Mouse (Mus musculus) embryonic fibroblast, embryonic 13.5 days (primary cell): ENCODE measurements around the gene Mettl16. TPM values are rescaled to one million over a fixed set of nuclear protein-coding genes. Genes with fewer than 3 reads are reported as not detected.
A peak's percentile ranks its signal among the peaks of the same experiment; 100 is the strongest.

Experiments
- H3K27ac ChIP-seq: 2 replicates; pipeline ENCODE4 v1.5.1; 2012; ENCODE audit warnings: low read length, control low read depth, inconsistent platforms; ENCODE audit not compliant: insufficient read depth
- H3K4me1 ChIP-seq: 2 replicates; pipeline ENCODE4 v1.6.1; 2011; ENCODE audit warnings: low read length; ENCODE audit not compliant: control insufficient read depth, insufficient read depth
- H3K4me3 ChIP-seq: 2 replicates; pipeline ENCODE4 v1.5.1; 2011; ENCODE audit warnings: mild to moderate bottlenecking, control low read depth, low read length; ENCODE audit not compliant: insufficient read depth
- CTCF ChIP-seq: IDR thresholded peaks from 2 replicates; pipeline ENCODE4 v1.5.1; 2011; ENCODE audit warnings: mild to moderate bottlenecking, control low read depth, low read length, moderate library complexity, borderline replicate concordance; ENCODE audit not compliant: insufficient read depth
- POLR2A ChIP-seq: IDR thresholded peaks from 2 replicates; pipeline ENCODE4 v1.6.1; 2011; ENCODE audit warnings: low read depth, mild to moderate bottlenecking, control low read depth, low read length, moderate library complexity
- polyA plus RNA-seq: library from polyadenylated mRNA; stranded (reverse); fragments of >200 nt; gene quantifications from 2 replicates; pipeline ENCODE4 v1.2.4, GENCODE M21; 2011; ENCODE audit warnings: low read depth; ENCODE audit not compliant: missing spikeins, insufficient read length

Mettl16 gene
- polyA plus RNA-seq: 25.6 and 29.1 TPM in 2 replicates

DNA sequence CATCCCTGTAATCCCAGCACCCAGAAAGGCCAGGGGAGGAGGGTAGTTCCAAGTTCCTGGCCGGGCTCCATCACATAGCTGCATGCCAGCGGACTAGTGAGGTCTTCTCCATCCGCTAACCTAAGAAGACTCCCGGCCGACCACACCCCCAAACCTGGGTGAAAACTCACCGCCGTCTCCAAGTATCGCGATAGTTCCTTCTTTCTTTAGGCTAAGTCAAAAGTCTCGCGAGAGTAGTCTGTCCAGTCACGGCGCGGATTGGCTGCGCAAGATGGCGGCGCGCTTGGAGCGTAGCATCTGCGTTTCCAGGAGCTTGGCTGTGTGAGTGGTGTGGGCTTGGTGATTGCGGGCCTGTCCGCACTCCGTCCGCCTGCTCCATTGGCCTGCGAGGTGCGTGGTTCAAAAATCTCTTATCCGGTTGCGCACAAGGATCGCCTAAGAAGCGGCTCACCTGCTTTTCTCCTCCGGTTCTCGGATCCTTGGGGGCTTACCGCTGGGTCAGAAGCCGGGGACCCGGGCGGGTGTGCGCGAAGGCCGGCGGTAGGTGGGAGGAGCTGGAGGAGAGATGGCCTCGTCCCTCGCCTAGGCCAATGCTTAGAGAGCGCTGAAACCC is at the start of gene Mettl16:
Gene Mettl16 (plus strand): TSS at position 236 of the 613 bp plus-strand sequence.
- Histone ChIP-seq H3K4me1 (no peaks in the 10 kb centered on the region; the same call in 1 of the 2 replicates), H3K4me3 (peak within 1 kb of the TSS; percentile 66), H3K27ac (peak within 1 kb of the TSS; percentile 56; the same call in 1 of the 2 replicates)
- TF ChIP-seq POLR2A (peak; percentile 86), CTCF (no peak)

DNA sequence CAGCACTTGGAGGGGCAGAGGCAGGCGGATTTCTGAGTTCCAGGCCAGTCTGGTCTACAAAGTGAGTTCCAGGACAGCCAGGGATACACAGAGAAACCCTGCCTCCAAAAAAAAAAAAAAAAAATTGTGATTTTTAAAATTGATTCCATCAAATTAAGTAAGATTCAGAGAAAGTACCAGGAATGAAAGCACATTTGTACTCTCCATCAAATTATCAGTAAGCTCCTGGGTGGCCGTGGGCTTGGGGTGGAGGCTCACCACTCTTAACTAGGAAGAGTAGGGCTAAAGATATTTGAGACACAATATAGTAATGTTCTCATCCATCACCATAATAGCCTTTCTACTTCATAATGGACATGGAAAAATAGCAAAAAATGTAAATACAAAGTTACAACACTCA is 49.5 kb upstream of the Mettl16 start:
- no peak overlapping the region for H3K27ac ChIP-seq
- TF ChIP-seq CTCF (no peak), POLR2A (no peak)
- peaks cover 3% of the 10 kb centered on the region; the same call in 1 of the 2 replicates for H3K4me1 ChIP-seq
- peak overlapping the region; percentile 6; the same call in 1 of the 2 replicates for H3K4me3 ChIP-seq

DNA sequence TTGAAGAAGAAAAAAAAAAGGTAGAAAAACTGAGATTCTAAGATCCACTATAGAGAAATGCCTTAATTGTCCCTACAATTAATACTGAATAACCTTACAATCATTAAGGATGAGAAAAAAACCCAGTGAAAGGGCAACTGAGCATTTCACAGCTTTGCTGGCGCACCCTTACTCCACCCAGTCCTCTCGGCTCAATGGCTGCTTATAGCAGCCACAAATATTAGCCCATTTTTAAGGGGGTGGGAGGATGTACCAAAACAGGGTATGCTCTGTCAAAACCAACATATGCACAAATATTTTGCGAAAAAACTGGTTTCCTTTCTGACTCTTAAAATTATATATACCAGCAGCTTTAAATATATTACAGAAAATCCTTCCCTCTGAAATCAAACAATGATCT is 48.7 kb upstream of the Mettl16 start:
- Histone ChIP-seq H3K27ac (no peak overlapping the region), H3K4me1 (peaks cover 3% of the 10 kb centered on the region; the same call in 1 of the 2 replicates), H3K4me3 (peak overlapping the region; percentile 44)
- TF ChIP-seq CTCF (no peak), POLR2A (no peak)

DNA sequence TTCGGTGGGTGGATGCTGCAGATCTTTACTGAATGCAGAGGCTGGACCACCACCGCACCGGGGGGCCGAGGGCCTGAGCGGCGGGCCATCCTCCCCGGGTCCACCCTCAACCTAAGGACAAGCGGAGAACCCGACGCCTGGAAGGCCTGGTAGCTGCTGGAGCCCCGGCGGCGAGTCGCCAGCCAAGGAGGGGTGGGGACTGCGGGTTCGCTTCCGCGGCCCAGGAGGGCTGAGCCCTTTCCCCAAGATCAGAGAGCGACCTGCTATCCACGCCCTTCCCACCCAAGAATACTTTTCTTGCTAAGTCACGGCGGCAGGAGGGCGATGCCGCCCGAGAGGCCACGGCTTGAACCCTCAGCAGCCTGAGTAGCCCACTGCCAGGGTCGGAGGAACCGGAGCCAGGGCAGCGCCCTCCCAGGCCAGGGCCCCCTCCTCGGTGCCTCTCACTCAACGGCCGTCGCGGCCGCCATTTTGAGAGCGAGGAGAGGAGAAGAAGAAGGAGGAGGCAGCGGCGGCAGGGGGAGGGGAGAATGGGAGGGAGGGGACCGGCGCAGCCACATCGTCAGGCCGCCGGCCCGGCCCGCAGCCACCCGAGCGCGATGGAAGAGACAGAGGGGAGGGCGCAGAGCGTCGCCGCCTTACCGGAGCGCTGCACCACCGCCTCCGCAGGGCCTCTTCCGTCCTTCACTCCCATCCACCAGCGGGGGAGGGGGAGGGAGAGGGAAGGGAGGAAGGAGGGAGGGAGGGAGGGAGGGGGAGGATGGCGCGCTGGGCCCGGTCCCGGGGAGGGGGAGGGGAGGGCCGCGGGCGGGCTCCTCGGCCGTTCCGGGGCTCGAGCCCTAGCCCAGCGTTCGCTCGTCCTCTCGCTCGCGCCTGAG is 47.0 kb upstream of the Mettl16 start:
- peak overlapping the region; percentile 91 for H3K4me3 ChIP-seq
- peaks cover 3% of the 10 kb centered on the region; the same call in 1 of the 2 replicates for H3K4me1 ChIP-seq
- no peak for TF ChIP-seq CTCF
- TF ChIP-seq POLR2A: peak; percentile 80
- H3K27ac ChIP-seq: peak overlapping the region; percentile 96

DNA sequence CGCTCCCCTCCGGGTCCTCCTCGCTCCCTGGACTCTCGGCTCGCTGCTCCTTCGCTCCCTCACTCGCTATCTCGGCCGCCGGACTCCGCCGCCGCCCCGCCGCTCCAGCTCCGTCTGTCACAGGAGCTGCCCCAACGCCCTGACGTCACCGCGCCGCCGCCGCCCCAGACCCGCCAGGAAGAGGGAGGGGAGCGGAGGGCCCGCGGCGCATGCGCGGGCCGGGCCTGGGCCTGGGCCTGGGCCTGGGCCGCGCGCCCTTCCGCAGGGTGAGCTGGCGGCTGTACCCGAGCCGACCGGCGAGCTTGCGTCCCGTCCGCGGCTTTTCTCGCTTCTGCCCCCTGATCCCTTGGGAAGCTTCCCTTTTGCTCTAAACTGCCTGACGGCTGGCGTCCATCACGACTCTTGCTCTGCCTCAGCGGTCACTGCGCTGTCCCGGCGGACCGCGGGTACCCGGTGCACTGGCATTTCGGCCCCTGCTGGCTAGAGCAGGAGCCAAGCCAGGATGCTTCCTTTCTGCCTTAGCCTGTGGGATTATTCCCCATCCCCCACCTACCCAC is 46.3 kb upstream of the Mettl16 start, which contains the start of gene Pafah1b1:
Gene Pafah1b1 (minus strand): TSS at position 436 of the 557 bp plus-strand sequence.
- Histone ChIP-seq H3K4me3 (peak within 1 kb of the TSS; percentile 91), H3K27ac (peak within 1 kb of the TSS; percentile 96), H3K4me1 (peaks cover 3% of the 10 kb centered on the region; the same call in 1 of the 2 replicates)
- TF ChIP-seq CTCF: no peak
- peak; percentile 96 for TF ChIP-seq POLR2A

DNA sequence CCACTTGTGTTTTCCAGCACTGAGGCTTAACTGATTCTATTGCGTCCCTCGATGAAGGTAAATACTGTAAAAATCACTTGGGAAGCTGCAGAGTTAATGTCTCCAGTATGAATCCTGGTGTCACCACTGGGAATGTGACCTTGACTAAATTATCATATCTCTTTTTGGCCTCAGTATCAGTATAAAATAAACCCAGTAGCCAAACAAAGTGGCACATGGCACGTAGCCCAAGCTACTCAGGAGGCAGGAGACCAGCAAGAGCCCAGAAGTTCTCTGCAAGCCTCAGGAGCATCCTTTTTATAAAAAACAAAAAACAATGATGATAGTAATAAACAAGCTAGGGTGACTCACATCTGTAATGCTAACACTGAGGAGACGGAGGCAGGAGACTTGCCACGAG is 45.4 kb upstream of the Mettl16 start:
- Histone ChIP-seq H3K4me1 (peaks cover 3% of the 10 kb centered on the region; the same call in 1 of the 2 replicates), H3K4me3 (no peak overlapping the region), H3K27ac (no peak overlapping the region)
- no peak for TF ChIP-seq CTCF
- no peak for TF ChIP-seq POLR2A

DNA sequence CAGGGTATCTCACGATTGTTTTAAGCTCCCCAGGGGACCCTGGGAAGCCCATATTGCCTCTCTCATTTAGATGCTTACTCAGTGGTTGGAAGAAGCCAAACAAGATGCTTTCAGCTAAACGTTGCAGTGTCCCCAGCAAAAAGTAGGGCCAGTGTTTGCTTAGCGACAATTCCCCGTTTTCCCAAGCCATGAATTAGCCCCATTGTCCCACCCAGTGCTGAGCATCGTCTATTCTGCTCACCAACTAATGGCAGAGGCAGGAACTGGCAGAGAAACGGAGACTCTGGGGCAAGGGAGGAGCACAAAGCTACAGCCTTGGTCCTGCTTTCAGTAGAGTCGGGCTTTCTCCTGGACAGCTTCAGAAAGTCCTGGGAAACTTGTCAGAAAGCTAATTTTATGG is 35.7 kb upstream of the Mettl16 start:
- TF ChIP-seq POLR2A (no peak), CTCF (no peak)
- no peak overlapping the region for H3K4me3 ChIP-seq
- no peak overlapping the region for H3K27ac ChIP-seq
- H3K4me1 ChIP-seq: no peaks in the 10 kb centered on the region

DNA sequence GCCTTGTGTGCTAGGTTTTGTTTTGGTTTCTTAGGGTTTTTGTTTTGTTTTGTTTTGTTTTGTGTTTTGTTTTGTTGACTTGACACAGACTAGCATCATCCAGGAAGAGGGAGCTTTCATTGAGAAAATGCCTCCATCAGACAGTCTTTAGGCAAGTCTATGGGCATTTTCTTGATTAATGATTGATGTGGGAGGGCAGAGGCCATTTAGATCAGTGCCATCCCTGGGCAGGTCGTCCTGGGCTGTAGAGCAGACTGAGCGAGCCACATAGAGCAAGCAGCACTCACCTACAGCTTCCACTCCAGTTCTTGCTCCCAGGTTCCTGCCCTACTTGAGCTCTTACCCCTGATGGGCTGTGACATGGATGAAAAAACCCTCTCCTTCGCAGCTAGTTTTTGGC is 32.8 kb upstream of the Mettl16 start:
- H3K4me3 ChIP-seq: no peak overlapping the region
- no peak overlapping the region for H3K27ac ChIP-seq
- TF ChIP-seq CTCF (no peak), POLR2A (no peak)

DNA sequence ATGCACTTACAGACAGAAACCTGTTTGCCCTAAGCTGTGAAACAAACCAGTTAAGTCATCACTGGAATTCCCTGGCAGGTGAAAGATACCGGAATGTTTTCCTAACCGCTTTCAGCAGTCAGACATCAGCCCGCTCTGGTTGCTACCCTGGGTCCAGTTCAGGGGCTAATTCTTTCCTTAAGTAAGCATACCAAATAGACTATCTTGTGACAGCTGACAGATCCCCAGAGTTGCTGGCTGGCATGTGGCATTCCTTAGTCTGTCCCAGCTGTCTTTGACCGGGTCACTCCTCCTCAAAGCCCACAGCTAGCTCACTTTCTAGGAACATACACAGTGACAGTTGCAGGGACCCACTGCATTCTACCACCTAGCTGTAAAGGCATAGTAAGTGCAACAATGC is 22.6 kb upstream of the Mettl16 start:
- no peak overlapping the region for H3K4me3 ChIP-seq
- TF ChIP-seq CTCF: no peak
- TF ChIP-seq POLR2A: no peak
- no peaks in the 10 kb centered on the region; the same call in 1 of the 2 replicates for H3K4me1 ChIP-seq
- H3K27ac ChIP-seq: no peak overlapping the region

More for the DNA sequence above, 32.8 kb upstream of the Mettl16 start:
- no peaks in the 10 kb centered on the region for H3K4me1 ChIP-seq
